Mouse (Mus musculus): Measurements from ENCODE around the gene S100a3. TPM values are rescaled to one million over a fixed set of nuclear protein-coding genes. Genes with fewer than 3 reads are reported as not detected.

Gene S100a3
- polyA plus RNA-seq, 1 experiment = 4.7 TPM

- TF ChIP-seq SRF (IDR thresholded peaks at IDR 0.05; ENCODE audit: control insufficient read depth, insufficient read length, low read depth) (no peak), REST (IDR thresholded peaks at IDR 0.05; ENCODE audit: insufficient read depth, insufficient read length) (no peak), MYOG (IDR thresholded peaks at IDR 0.05; ENCODE audit: control insufficient read depth in 1 of 3, insufficient read depth in 1 of 3, insufficient read length in 2 of 3, low read depth in 2 of 3) (no peak), E2F4 (IDR thresholded peaks at IDR 0.05; ENCODE audit: insufficient read depth) (no peak)
- Histone ChIP-seq H3K4me2 (ENCODE audit: low read depth) (no peak overlapping the region), H3K4me3 (no peak overlapping the region), H3K36me3 (ENCODE audit: control insufficient read depth, insufficient read depth) (no peaks in the 10 kb centered on the region), H3ac (ENCODE audit: control insufficient read depth, insufficient read length) (no peak overlapping the region), H3K27me3 (ENCODE audit: control insufficient read depth, insufficient read depth, insufficient read length) (no peaks in the 10 kb centered on the region), H3K79me2 (ENCODE audit: control insufficient read depth, insufficient read depth) (no peaks in the 10 kb centered on the region)
These were observed 79.3 kb downstream of the S100a3 start for GRCm38 (mm10) chr3:90639511-90640154.

DNA sequence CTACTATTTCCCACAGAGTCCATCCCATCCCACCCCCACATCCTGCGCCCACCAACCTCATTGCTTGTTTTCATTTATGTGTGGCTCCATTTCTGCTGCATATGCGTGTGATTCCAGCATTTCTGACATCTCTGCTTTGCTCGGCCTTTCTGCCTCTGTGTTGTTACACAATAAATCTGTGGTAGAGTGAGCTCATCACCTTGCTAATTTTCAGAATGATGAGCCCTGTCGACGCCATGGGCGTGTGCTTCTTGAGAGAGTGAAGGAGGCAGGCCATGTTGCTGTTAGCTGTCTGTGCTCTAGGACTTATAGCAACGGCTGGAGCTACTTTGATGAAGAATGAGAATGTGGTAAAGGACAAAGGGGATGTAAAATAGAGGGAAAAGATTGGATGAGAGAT is 80.6 kb downstream of the S100a3 start:
- Histone ChIP-seq H3K79me2 (ENCODE audit: control insufficient read depth, insufficient read depth) (no peaks in the 10 kb centered on the region), H3K4me3 (no peak overlapping the region), H3K27me3 (ENCODE audit: control insufficient read depth, insufficient read depth, insufficient read length) (no peaks in the 10 kb centered on the region), H3ac (ENCODE audit: control insufficient read depth, insufficient read length) (no peak overlapping the region), H3K36me3 (ENCODE audit: control insufficient read depth, insufficient read depth) (no peaks in the 10 kb centered on the region), H3K4me2 (ENCODE audit: low read depth) (no peak overlapping the region)
- TF ChIP-seq REST (IDR thresholded peaks at IDR 0.05; ENCODE audit: insufficient read depth, insufficient read length) (no peak), USF1 (IDR thresholded peaks at IDR 0.05; ENCODE audit: low read depth) (no peak), MYOG (IDR thresholded peaks at IDR 0.05; ENCODE audit: control insufficient read depth in 1 of 3, insufficient read depth in 1 of 3, insufficient read length in 2 of 3, low read depth in 2 of 3) (no peak), SRF (IDR thresholded peaks at IDR 0.05; ENCODE audit: control insufficient read depth, insufficient read length, low read depth) (no peak), MAX (IDR thresholded peaks at IDR 0.05; ENCODE audit: low read depth) (no peak), MYOD1 (IDR thresholded peaks at IDR 0.05; ENCODE audit: control insufficient read depth in 1 of 3, insufficient read length in 2 of 3, low read depth in 2 of 3) (no peak), POLR2AphosphoS2 (IDR thresholded peaks at IDR 0.05; ENCODE audit: insufficient read length, low read depth) (no peak), TCF3 (IDR thresholded peaks at IDR 0.05; ENCODE audit: insufficient read length, low read depth) (no peak), POLR2A (IDR thresholded peaks at IDR 0.05; ENCODE audit: insufficient read length, low read depth) (no peak), E2F4 (IDR thresholded peaks at IDR 0.05; ENCODE audit: insufficient read depth) (no peak), TCF12 (IDR thresholded peaks at IDR 0.05; ENCODE audit: insufficient read depth, poor library complexity, severe bottlenecking) (no peak), CEBPB (IDR thresholded peaks at IDR 0.05; ENCODE audit: insufficient read depth, poor library complexity, severe bottlenecking) (no peak)

DNA sequence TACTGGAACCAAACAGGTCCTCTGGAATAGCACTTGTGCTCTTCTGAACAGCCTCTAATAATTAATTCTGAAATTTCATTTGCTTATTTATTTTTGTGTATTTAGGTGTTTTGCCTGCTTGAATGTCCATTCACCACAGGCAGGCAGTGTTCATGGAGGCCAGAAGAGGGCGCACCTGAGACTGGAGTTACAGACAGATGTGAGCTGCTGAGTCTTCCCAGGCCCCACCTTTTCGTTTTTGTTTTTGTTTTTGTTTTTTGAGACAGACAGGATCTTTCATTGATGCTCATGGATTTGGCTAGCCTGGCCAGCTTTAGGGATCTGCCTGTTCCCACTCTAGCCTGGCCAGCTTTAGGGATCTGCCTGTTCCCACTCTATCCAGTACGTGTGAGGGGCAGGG is 83.8 kb downstream of the S100a3 start:
- Histone ChIP-seq H3K27me3 (ENCODE audit: control insufficient read depth, insufficient read depth, insufficient read length) (no peaks in the 10 kb centered on the region), H3K36me3 (ENCODE audit: control insufficient read depth, insufficient read depth) (no peaks in the 10 kb centered on the region)

DNA sequence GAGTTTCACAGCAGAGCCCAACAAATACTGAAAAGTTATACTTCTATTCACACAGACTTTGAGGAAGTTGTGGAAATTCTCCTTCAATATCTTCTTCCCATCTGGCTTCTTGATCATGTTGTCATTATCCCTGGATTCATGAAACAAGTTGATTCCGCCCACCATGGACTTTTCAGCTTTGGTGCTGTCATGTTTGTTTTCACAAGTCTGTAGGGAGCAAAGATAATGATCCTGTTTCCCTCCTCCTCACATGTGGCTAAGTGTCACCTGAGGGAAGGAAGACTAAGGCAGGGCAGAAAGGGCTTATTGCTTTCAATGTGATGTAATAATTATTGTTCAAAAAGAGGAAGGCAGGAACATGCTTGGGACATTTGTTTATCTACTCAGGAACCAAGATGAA is 86.9 kb downstream of the S100a3 start:
- TF ChIP-seq TCF12 (IDR thresholded peaks at IDR 0.05; ENCODE audit: insufficient read depth, poor library complexity, severe bottlenecking) (no peak), MYOD1 (IDR thresholded peaks at IDR 0.05; ENCODE audit: control insufficient read depth in 1 of 3, insufficient read length in 2 of 3, low read depth in 2 of 3) (no peak), POLR2A (IDR thresholded peaks at IDR 0.05; ENCODE audit: insufficient read length, low read depth) (no peak), MAX (IDR thresholded peaks at IDR 0.05; ENCODE audit: low read depth) (no peak), SRF (IDR thresholded peaks at IDR 0.05; ENCODE audit: control insufficient read depth, insufficient read length, low read depth) (no peak), REST (IDR thresholded peaks at IDR 0.05; ENCODE audit: insufficient read depth, insufficient read length) (no peak)
- Histone ChIP-seq H3ac (ENCODE audit: control insufficient read depth, insufficient read length) (no peak overlapping the region), H3K79me2 (ENCODE audit: control insufficient read depth, insufficient read depth) (no peaks in the 10 kb centered on the region), H3K4me3 (no peak overlapping the region), H3K36me3 (ENCODE audit: control insufficient read depth, insufficient read depth) (no peaks in the 10 kb centered on the region), H3K4me2 (ENCODE audit: low read depth) (no peak overlapping the region), H3K27me3 (ENCODE audit: control insufficient read depth, insufficient read depth, insufficient read length) (no peaks in the 10 kb centered on the region)

More for the DNA sequence above, 83.8 kb downstream of the S100a3 start:
- Histone ChIP-seq H3K79me2 (ENCODE audit: control insufficient read depth, insufficient read depth) (no peaks in the 10 kb centered on the region), H3K4me3 (no peak overlapping the region), H3ac (ENCODE audit: control insufficient read depth, insufficient read length) (no peak overlapping the region), H3K4me2 (ENCODE audit: low read depth) (no peak overlapping the region)
- TF ChIP-seq CEBPB (IDR thresholded peaks at IDR 0.05; ENCODE audit: insufficient read depth, poor library complexity, severe bottlenecking) (no peak), MYOG (IDR thresholded peaks at IDR 0.05; ENCODE audit: control insufficient read depth in 1 of 3, insufficient read depth in 1 of 3, insufficient read length in 2 of 3, low read depth in 2 of 3) (no peak), TCF3 (IDR thresholded peaks at IDR 0.05; ENCODE audit: insufficient read length, low read depth) (no peak)

DNA sequence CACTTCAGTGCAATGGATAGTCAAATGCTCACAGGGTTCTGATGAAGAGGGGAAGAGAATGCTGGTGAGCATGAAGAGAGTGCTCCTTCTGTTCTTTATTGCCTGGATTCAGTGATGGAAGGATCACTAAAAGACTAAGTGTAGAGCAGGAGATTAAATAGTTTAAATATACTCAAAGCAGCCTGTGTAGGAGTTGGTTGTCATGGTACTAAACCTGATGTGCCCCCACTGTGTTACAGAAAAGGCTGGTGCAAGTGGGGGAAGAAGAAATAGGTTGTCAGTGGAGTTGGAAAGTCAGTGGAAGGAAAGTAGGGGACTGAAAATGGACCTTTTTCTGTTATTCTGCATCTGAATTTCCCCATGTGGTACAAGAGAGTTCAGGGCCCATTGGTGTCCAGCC is 88.6 kb downstream of the S100a3 start:
- Histone ChIP-seq H3K4me2 (ENCODE audit: low read depth) (no peak overlapping the region), H3K4me3 (no peak overlapping the region), H3ac (ENCODE audit: control insufficient read depth, insufficient read length) (no peak overlapping the region), H3K36me3 (ENCODE audit: control insufficient read depth, insufficient read depth) (no peaks in the 10 kb centered on the region), H3K79me2 (ENCODE audit: control insufficient read depth, insufficient read depth) (no peaks in the 10 kb centered on the region), H3K27me3 (ENCODE audit: control insufficient read depth, insufficient read depth, insufficient read length) (no peaks in the 10 kb centered on the region)
- TF ChIP-seq POLR2AphosphoS2 (IDR thresholded peaks at IDR 0.05; ENCODE audit: insufficient read length, low read depth) (no peak), MYOG (IDR thresholded peaks at IDR 0.05; ENCODE audit: control insufficient read depth in 1 of 3, insufficient read depth in 1 of 3, insufficient read length in 2 of 3, low read depth in 2 of 3) (no peak), TCF3 (IDR thresholded peaks at IDR 0.05; ENCODE audit: insufficient read length, low read depth) (no peak), MAX (IDR thresholded peaks at IDR 0.05; ENCODE audit: low read depth) (no peak), SRF (IDR thresholded peaks at IDR 0.05; ENCODE audit: control insufficient read depth, insufficient read length, low read depth) (no peak), USF1 (IDR thresholded peaks at IDR 0.05; ENCODE audit: low read depth) (no peak), TCF12 (IDR thresholded peaks at IDR 0.05; ENCODE audit: insufficient read depth, poor library complexity, severe bottlenecking) (no peak), CEBPB (IDR thresholded peaks at IDR 0.05; ENCODE audit: insufficient read depth, poor library complexity, severe bottlenecking) (no peak), REST (IDR thresholded peaks at IDR 0.05; ENCODE audit: insufficient read depth, insufficient read length) (no peak), POLR2A (IDR thresholded peaks at IDR 0.05; ENCODE audit: insufficient read length, low read depth) (no peak), E2F4 (IDR thresholded peaks at IDR 0.05; ENCODE audit: insufficient read depth) (no peak), MYOD1 (IDR thresholded peaks at IDR 0.05; ENCODE audit: control insufficient read depth in 1 of 3, insufficient read length in 2 of 3, low read depth in 2 of 3) (no peak)
